Mouse (Mus musculus) hematopoietic stem cell, adult 5-6 weeks (primary cell): Measurements from ENCODE around the gene Olfr1323. TPM values are rescaled to one million over a fixed set of nuclear protein-coding genes. Genes with fewer than 3 reads are reported as not detected.

Experiments
- ATAC-seq, 2 experiments: fragments of 125-278 bp in 1 of 2; replicated peaks in 1 of 2; 2 replicates each; pipeline ENCODE4 v1.8.0; 2016 to 2017; ENCODE audit warnings: inconsistent platforms in 2 of 2, mild to moderate bottlenecking in 2 of 2, moderate number of reproducible peaks in 2 of 2, low read depth in 1 of 2, moderate TSS enrichment in 1 of 2; ENCODE audit not compliant: low FRiP score in 2 of 2, poor library complexity in 2 of 2, severe bottlenecking in 2 of 2, insufficient read depth in 1 of 2, low TSS enrichment in 1 of 2
- total RNA-seq: library from RNA; stranded (forward); fragments of 172-1452, 232-1000 nt; gene quantifications from 2 replicates; pipeline ENCODE4 v1.2.3, GENCODE M21; 2017

Gene Olfr1323
- total RNA-seq: not detected in 2 replicates

DNA sequence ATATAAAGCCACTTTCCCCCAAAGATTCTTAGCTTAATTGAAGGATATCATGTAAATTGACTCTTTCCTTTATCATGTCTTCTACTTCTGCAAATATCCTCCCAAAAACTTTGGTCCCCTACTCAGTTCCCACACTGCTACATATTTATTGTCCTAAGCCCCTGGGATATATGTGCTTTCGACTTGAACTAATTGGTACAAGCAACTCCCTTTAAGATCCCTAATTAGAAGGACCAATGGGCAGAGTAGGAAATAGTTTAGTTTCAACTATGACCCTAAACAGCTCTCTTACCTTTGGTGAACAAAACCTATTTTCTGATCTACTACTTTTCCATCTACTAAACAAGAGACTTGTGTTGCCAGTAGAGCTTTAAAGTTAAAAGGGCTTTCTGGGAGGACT lies at the start of gene Olfr1323:
Gene Olfr1323 (minus strand): TSS at position 101 of the 400 bp plus-strand sequence.
- ATAC-seq: no peak

DNA sequence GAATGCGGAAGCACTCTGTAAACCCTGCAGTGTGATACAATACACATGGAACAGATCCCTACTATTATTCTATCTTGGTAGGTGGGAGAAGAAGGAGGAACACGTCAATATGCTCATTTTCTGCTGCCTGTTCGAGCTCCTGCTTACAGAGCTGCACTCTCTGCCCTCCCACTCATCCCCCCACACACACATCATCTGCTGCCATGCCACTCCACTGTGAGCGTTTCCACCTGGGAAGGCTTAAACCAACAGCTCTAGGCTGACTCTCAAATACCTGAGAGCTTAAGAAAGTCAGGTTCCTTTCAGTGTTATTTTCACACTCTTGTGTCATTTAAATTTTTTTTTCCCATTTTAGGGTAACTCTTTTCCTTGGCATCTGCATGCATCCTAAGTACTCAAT lies 6.9 kb downstream of the Olfr1323 start:
- no peak for ATAC-seq

Other genes starting within 250 kb of the Olfr1323 start
- not detected in 2 replicates for gene Igsf1, start 221.6 kb downstream of the Olfr1323 start, total RNA-seq
- not detected in 2 replicates for gene Olfr1322, start 127.9 kb downstream of the Olfr1323 start, total RNA-seq